In the genomic region with DNA sequence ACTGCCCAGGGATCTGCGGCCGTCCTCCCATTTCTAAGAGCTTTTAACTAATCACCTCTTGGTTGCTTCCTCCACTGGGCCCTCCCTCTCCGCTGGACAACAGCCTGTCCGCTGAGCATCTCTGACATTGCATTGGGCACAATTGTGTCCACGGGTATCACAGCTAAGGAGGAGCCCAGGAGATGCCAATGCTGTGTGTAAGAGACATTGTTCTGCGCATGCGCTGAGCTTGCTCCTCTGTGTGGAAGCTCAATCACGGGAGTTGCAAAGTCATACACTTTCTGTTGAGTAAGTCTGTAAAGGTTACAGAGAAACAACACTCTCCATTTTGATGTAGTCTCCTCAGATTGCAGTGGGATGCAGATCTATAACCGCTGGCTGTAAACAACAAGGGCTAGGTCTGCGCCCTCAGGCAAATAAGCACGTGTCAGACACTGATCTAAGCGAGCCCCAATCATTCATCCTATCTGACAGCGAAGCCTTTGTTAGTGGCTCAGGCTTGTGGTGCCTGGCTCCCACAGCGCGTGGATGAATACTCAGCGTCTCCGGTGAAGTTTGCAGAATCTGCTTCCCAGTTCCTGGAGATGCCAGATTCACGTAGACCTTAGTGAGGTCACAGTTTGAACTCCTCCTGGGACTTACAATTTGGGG, we compare ENCODE assay signal across 23 mouse cellular contexts. TPM values are rescaled to one million over a fixed set of nuclear protein-coding genes. Genes with fewer than 3 reads are reported as not detected.
DNase-seq lines count a peak whose midpoint lies in the region; ATAC-seq and TF ChIP-seq lines count a peak whose summit lies in the region.
"Had no signal": no experiment of that assay in that cellular context is flagged by ENCODE, and none has a peak within 500 bp of the region (broad histone marks: within the 10 kb centered on the region; RNA-seq: fewer than 3 reads in every experiment).

No protein-coding gene starts in this region.

- no peak for DNase-seq in cerebellum, adult 2 months
- no peak for DNase-seq in cerebellum, adult 18-20 months
- peak; percentile 75 for DNase-seq in layer of hippocampus, adult 9-11 months
- DNase-seq in layer of hippocampus, postnatal 25 days (ENCODE audit: extremely low spot score in 1 of 2, low spot score in 1 of 2), result no peak
- DNase-seq in embryo, embryonic 10.5 days (ENCODE audit: low spot score), result peak; percentile 47
- DNase-seq in retina, embryonic 14.5 days (ENCODE audit: low spot score), result peak; percentile 25
- DNase-seq in heart, postnatal 10 days, result no peak
- DNase-seq: adrenal gland, adult 8-10 months; cerebellum, adult 8-10 months; heart, postnatal 4 days; left cerebral cortex, postnatal 4 days; lung, adult 2 months; lung, postnatal 36 days; spleen, adult 18-20 months had no signal

- H3K4me1 ChIP-seq in cerebellum, adult 2 months (ENCODE audit: control insufficient read depth, insufficient read depth, low read length), result no peaks in the 10 kb centered on the region
- H3K4me1 ChIP-seq: forebrain, embryonic 13.5 days; heart, embryonic 13.5 days; stomach, embryonic 15.5 days had no signal

- intact Hi-C loops in heart, postnatal 10 days (cut with DNase I), result no loop called here

- ATAC-seq in CD4-positive, CD25-positive, alpha-beta regulatory T cell, adult 4 months, result no peak
- ATAC-seq: forebrain, embryonic 13.5 days; intestine, postnatal 0 days had no signal

- 78% methylated on average over 18 of the region's 18 CpGs for WGBS in cerebellum, adult 2 months

- H3K27ac ChIP-seq in cerebellum, adult 2 months (ENCODE audit: insufficient read depth, low read length), result peak overlapping the region; percentile 55; the same call in 1 of the 2 replicates
- H3K27ac ChIP-seq: forebrain, embryonic 13.5 days; heart, embryonic 13.5 days; kidney, postnatal 0 days; stomach, embryonic 15.5 days had no signal

- H3K4me3 ChIP-seq in cerebellum, adult 2 months (replicated peaks; ENCODE audit: insufficient read depth, low read depth, low read length), result no peak overlapping the region
- H3K4me3 ChIP-seq: forebrain, embryonic 13.5 days; heart, embryonic 13.5 days; stomach, embryonic 15.5 days had no signal

- no peak for TF ChIP-seq CTCF in cerebellum, adult 2 months (IDR thresholded peaks at IDR 0.05; ENCODE audit: borderline replicate concordance, insufficient read depth, low read depth, low read length)

- no peaks in the 10 kb centered on the region for H3K27me3 ChIP-seq in cerebellum, adult 2 months (ENCODE audit: control insufficient read depth, insufficient read depth, low read length)
- H3K27me3 ChIP-seq: forebrain, embryonic 13.5 days; heart, embryonic 13.5 days; stomach, embryonic 15.5 days had no signal

- TF ChIP-seq POLR2A in cerebellum, adult 2 months (IDR thresholded peaks at IDR 0.05; ENCODE audit: borderline replicate concordance, insufficient read depth, low read length), result no peak

RNA-seq across cellular contexts. Expression of gene Lrrc49, which starts 11.7 kb away (rescaled TPM):
- 146 and 163 TPM in 2 replicates for polyA plus RNA-seq in cerebellum, adult 2 months (2012; rRNA removed)
- total RNA-seq in layer of hippocampus, postnatal 25 days (2021), result 10 to 100 TPM; 57.2 to 60.3 TPM
- polyA plus RNA-seq in CD4-positive, CD25-positive, alpha-beta regulatory T cell, adult 4 months (2017; shearing (Covaris generic)), result 1 to 10 TPM; 1.8 to 2.1 TPM
- 1 to 10 TPM; 7.2 to 9.3 TPM for total RNA-seq in heart, postnatal 10 days (2021)

RNA-seq across cellular contexts. Expression of gene Larp6, which starts 13.1 kb away (rescaled TPM):
- 44.9 and 46.0 TPM in 2 replicates for polyA plus RNA-seq in cerebellum, adult 2 months (2012; rRNA removed)
- 10 to 100 TPM; 36.2 to 38.6 TPM for total RNA-seq in layer of hippocampus, postnatal 25 days (2021)
- not detected for polyA plus RNA-seq in CD4-positive, CD25-positive, alpha-beta regulatory T cell, adult 4 months (2017; shearing (Covaris generic))
- 1 to 10 TPM; 1.3 to 1.5 TPM for total RNA-seq in heart, postnatal 10 days (2021)
- total RNA-seq: common myeloid progenitor, adult 5-6 weeks; liver, adult 2 months; MEL had no signal
- polyA plus RNA-seq: liver, adult 2 months had no signal

Comparison
In these comparisons a context has a peak if more than half of its experiments do, and no peak if none do; other contexts are left out.
1. DNase-seq: peak in layer of hippocampus, adult 9-11 months (single experiment), embryo, embryonic 10.5 days (single experiment) and retina, embryonic 14.5 days (single experiment); none in cerebellum, adult 2 months (0 of 2), cerebellum, adult 18-20 months (0 of 2), layer of hippocampus, postnatal 25 days (0 of 2) and heart, postnatal 10 days (0 of 2).
2. RNA of gene Lrrc49, which starts 11.7 kb away (total RNA-seq): 57.2 to 60.3 TPM in layer of hippocampus, postnatal 25 days; 7.2 to 9.3 TPM in heart, postnatal 10 days; every median in the first group is over 4 times any median in the second.
3. RNA of gene Larp6, which starts 13.1 kb away (total RNA-seq): 36.2 to 38.6 TPM in layer of hippocampus, postnatal 25 days; 1.3 to 1.5 TPM in heart, postnatal 10 days; every median in the first group is over 10 times any median in the second.